Mouse (Mus musculus): ENCODE results near the gene Cd44. TPM values are rescaled to one million over a fixed set of nuclear protein-coding genes. Genes with fewer than 3 reads are reported as not detected.

The Cd44 gene
- polyA plus RNA-seq, 2 experiments from 2014 or later = 78.7 to 86.7 TPM

GRCm38 (mm10) chr2:102815289-102815809 is 86.1 kb downstream of the Cd44 start:
- no peak for ATAC-seq

- ATAC-seq = no peak
Observed at GRCm38 (mm10) chr2:102812756-102813155, 88.7 kb downstream of the Cd44 start.

GRCm38 (mm10) chr2:102809436-102809835 is 92.0 kb downstream of the Cd44 start:
- no peak for ATAC-seq

GRCm38 (mm10) chr2:102807633-102808032 is 93.8 kb downstream of the Cd44 start:
- ATAC-seq = no peak

GRCm38 (mm10) chr2:102805761-102806496 is 95.5 kb downstream of the Cd44 start:
- ATAC-seq = no peak

GRCm38 (mm10) chr2:102805283-102805682 is 96.2 kb downstream of the Cd44 start:
- no peak for ATAC-seq

- ATAC-seq = peak; percentile 52
Observed at GRCm38 (mm10) chr2:102804109-102804508, 97.4 kb downstream of the Cd44 start.

GRCm38 (mm10) chr2:102801899-102802298 is 99.6 kb downstream of the Cd44 start:
- no peak for ATAC-seq

- no peak for ATAC-seq
Observed at GRCm38 (mm10) chr2:102798149-102798548, 103.3 kb downstream of the Cd44 start.

- ATAC-seq = no peak
Observed at GRCm38 (mm10) chr2:102795034-102795433, 106.4 kb downstream of the Cd44 start.

- ATAC-seq = no peak
Observed at GRCm38 (mm10) chr2:102792804-102793203, 108.7 kb downstream of the Cd44 start.

GRCm38 (mm10) chr2:102791641-102792040 is 109.8 kb downstream of the Cd44 start:
- ATAC-seq = no peak

- no peak for ATAC-seq
Observed at GRCm38 (mm10) chr2:102785696-102786095, 115.8 kb downstream of the Cd44 start.

GRCm38 (mm10) chr2:102782751-102783150 is 118.7 kb downstream of the Cd44 start:
- no peak for ATAC-seq

- no peak for ATAC-seq
Observed at GRCm38 (mm10) chr2:102778208-102778607, 123.3 kb downstream of the Cd44 start.

GRCm38 (mm10) chr2:102775561-102775960 is 125.9 kb downstream of the Cd44 start:
- no peak for ATAC-seq

GRCm38 (mm10) chr2:102774700-102775099 is 126.8 kb downstream of the Cd44 start:
- ATAC-seq = no peak

GRCm38 (mm10) chr2:102772276-102772675 is 129.2 kb downstream of the Cd44 start:
- ATAC-seq = no peak

GRCm38 (mm10) chr2:102771304-102771703 is 130.2 kb downstream of the Cd44 start:
- no peak for ATAC-seq

GRCm38 (mm10) chr2:102768267-102768666 is 133.2 kb downstream of the Cd44 start:
- ATAC-seq = no peak

GRCm38 (mm10) chr2:102764602-102765374 is 136.7 kb downstream of the Cd44 start:
- no peak for ATAC-seq

- ATAC-seq = no peak
Observed at GRCm38 (mm10) chr2:102763991-102764390, 137.5 kb downstream of the Cd44 start.

GRCm38 (mm10) chr2:102763176-102763575 is 138.3 kb downstream of the Cd44 start:
- no peak for ATAC-seq

Measured in activated CD4-positive, CD25-positive, alpha-beta regulatory T cell, adult 4 months (primary cell).